Mouse (Mus musculus) ovary, postnatal 10 days (tissue): ENCODE measurements around the gene Gm21789.
"Not testable (repeated sequence)": the region's sequence is repeated elsewhere in the genome, so short reads cannot be mapped to it uniquely, and the experiment has no call there.

Experiments
- DNase-seq: peaks from one replicate; pipeline ENCODE4 v3.0.0; 2022; ENCODE audit warnings: low spot score

Gene Gm21789

DNA sequence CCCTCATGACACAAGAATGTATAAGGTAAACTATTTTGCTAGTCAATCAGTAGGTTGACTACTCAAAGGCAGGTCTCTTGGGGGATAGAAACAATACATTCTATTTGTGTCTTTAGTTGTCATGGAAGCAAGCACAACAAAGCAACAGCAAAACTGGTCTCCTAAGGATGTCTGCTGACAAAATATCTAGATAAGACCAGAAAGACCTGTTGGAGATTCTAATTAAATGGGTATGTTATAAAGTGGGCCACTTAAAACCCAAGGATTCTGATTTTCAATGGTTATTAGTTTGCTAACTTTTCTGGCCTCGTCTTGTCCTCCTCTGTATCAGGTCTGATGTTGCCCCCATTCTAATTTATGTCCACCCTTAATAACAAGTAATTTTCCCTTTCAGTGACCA, at the start of gene Gm21789:
Gene Gm21789, plus strand, starts transcription at position 301 of the 400 bp plus-strand sequence.
- DNase-seq: not testable (repeated sequence)

DNA sequence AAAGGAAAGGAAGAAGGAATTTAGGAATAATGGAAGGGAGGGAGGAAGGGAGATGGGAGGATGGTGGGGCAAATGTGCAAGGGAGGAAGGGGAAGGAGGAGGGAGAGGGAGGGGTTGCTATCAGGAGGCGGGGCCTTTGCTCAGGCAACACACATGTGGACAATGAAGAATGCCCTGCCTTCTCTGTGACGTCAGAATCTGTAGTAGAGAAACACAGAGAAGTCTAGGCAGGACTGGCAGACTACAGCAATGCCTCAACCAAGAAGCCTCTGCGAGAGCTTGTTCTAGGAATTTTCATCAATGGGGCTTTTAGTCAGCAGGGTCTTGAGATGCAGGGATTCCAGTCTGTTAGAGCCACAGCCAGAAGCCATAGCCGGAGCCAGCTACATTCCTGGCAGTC, 47.2 kb upstream of the Gm21789 start, which contains the start of gene Btbd35f30:
Gene Btbd35f30, plus strand, starts transcription at position 301 of the 400 bp plus-strand sequence.
- DNase-seq: not testable (repeated sequence)

DNA sequence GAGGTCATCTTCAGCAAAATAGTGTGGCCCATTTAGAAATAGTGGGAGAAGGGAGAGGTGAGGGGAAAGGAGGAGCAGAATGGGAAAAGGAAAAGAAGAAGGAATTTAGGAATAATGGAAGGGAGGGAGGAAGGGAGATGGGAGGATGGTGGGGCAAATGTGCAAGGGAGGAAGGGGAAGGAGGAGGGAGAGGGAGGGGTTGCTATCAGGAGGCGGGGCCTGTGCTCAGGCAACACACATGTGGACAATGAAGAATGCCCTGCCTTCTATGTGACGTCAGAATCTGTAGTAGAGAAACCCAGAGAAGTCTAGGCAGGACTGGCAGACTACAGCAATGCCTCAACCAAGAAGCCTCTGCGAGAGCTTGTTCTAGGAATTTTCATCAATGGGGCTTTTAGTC, 32.0 kb downstream of the Gm21789 start, which contains the start of gene Btbd35f5:
Gene Btbd35f5, plus strand, starts transcription at position 301 of the 400 bp plus-strand sequence.
- DNase-seq: not testable (repeated sequence)
